Mouse (Mus musculus): ENCODE data around the gene Ndst4. TPM values are rescaled to one million over a fixed set of nuclear protein-coding genes. Genes with fewer than 3 reads are reported as not detected.

The Ndst4 gene
- total RNA-seq (2021) = not detected
- 0.04 TPM in 1 of 2 replicates, not detected in the other for polyA plus RNA-seq (2012; rRNA removed)
- long read RNA-seq = 0 reads

DNA sequence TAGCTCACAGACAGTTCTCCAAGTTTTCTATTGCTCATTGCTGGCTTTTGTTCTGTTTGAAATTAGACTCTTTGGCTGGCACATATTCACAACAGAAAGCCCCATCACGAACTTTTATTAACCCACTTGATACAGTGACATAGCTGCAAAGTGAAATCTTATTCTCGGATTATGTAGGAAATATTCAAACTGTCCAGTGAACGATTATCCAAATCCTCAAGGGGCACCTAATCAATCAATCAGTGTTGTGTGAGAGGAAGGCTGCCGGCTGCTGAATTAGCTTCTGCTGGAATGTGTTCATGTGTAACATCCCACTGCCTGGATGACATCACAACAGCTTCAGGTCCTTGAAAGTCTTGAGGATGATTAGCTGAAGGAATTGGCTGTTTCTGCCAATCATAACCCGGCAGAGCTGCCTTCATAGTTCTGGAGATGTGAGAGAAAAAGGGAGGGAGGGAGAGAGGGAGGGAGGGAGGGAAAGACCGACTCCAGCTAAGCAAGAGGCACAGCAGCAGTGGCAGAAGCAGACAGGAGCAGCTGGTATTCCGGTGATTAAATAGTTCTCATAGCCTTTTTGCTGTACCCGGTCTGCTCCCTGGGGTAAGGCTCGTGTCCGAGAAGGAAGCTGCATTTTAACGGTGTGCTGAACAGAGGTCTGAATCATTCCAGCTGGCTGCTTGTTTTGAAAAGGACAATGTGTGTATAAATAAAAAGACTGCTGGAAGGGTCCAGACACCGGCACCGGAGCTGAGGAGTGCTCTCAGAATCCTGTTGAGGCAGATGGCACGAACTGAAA is at the start of gene Ndst4:
Gene Ndst4, plus strand, starts transcription at position 476 of the 796 bp plus-strand sequence.
- peak; percentile 1 for DNase-seq

DNA sequence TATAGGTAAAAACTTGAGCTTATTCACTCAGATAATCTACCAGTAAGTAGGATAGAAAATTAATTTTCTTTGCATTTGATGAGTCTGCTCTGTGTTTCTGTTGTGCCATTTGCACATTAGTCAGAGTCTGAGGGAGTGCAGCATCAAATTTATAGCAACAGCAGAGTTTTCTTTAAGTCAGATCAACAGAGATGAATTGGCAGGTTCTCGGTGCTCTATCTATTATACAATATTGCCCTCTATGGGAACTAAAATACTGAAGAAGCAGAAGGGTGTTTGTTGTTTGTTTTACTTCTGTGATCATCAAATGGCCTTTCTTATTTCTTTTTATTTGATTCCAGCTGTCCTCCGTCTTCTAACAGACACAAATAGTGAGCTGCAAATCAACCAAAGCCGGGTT is 6.4 kb upstream of the Ndst4 start:
- DNase-seq = no peak

DNA sequence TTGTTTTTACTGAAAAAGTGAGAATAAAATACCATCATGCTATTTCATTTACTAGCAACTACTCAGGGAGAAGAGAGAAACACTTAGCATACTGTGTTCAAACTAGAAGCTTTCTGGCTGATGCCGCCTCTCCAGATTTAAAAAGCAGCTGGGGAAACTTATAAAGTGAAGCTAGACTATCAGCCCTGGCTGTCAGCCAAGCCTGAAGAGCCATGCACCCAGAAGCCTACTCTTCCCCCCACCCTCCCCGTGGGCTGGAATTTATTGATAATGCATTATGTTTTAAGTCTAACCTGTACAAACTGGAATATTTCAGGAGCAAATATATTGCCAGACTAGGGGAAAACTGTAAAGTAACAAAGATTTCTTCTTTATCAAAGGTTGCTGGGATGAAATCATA is 2.6 kb downstream of the Ndst4 start:
- DNase-seq = no peak

DNA sequence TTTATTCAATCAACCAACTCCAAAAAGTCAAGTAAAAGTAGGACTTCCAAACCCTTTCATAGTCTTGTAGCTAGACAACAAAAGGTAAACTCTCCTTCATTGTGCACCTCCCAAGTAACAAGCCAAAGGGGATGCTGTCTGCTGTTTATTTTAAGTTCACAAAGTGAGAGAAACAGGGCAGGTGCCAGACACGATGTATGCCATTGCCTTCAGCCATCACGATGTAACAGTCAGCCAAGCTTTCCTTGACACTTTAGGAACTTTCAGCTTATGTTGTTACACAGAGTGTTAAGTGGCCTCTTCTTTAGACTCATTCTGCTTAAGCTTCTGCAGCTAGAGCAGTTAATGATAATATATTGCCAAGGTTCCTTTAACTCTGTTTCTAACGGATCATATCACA is 3.1 kb downstream of the Ndst4 start:
- DNase-seq = no peak

DNA sequence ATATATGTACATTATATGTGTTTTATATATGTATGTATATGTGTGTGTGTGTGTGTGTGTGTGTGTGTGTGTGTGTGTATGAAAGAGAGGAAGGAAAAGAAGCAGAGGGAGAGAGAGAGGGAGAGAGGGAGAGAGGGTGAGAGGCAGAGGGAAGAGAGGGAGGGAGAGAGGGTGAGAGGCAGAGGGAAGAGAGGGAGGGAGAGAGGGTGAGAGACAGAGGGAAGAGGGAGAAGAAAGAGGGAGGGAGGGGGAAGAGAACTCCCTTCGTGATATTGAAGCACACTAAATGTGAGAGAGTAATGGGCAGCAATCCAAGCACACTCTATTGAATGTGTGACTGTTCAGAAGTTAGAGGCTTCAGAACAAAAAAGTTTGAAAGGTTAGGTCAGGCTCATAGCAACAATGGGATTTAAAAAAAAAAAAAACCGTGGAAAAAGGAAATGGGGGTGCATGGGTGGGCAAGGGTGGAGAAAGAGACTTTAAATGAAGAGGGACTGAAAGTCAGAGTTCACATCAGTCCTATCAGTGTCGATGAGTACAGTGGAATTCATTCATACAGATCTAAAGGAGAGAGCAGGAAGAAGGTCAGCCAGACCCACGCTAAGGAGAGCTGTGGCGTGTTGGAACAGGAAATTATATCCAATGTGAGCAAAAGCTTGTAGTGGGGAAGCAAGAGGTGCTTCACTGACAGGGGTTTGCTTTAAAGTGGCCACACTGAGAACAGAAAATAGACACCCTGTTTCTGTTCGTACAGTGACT is 63.2 kb downstream of the Ndst4 start:
- no peak for DNase-seq

DNA sequence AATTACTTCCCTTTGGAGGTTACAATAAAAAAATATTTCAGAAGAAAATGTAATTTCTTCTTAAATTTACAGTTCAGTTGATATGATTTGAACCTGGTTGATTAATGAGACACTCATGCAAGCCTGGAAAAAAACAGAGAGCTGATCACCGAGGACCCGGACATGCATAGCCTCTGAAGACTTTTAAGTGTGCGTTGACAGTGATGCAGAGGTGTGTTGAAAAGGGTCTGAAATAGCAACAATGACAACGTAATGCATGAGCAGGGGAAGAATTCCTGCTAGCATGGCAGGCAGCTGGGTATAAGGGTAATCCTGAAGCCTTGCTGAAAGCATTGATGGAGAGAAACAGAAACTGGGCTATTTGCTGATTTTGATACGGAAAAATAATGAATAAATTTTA is 106.2 kb downstream of the Ndst4 start:
- DNase-seq = no peak

DNA sequence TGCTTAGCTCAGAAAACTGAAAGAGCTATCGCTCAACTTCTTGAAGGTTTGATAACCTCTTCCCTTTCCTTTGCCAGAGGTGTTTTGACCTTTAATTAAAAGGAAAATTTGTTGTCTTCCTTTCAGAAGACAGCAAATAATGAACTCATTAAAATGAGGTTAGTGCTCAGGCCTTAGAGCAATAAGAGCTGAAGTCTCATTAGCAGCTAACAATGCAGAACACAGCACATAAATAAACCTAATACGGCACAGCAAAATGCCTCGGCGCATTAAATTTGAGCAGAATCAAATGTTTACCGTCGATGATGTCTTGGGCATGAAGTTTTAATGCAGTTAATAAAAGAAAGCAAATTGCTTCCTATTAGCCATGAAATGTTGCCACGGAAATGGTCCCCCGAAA is 129.5 kb downstream of the Ndst4 start:
- no peak for DNase-seq

DNA sequence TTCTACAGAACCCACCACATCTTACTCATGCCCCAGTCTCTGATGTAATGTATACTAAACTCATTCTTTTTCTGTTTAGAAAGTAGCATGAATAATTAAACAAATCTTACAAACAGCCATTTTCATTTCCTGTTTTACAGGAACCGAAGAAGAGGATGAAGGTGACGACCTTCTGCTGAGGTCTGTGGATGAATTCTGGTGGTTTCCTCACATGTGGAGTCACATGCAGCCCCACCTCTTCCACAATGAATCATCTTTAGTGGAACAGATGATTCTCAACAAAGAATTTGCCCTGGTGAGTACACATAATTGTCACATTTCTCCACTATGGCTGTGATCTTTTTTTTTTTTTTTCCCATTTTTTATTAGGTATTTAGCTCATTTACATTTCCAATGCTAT is 166.7 kb downstream of the Ndst4 start:
- no peak for DNase-seq

DNA sequence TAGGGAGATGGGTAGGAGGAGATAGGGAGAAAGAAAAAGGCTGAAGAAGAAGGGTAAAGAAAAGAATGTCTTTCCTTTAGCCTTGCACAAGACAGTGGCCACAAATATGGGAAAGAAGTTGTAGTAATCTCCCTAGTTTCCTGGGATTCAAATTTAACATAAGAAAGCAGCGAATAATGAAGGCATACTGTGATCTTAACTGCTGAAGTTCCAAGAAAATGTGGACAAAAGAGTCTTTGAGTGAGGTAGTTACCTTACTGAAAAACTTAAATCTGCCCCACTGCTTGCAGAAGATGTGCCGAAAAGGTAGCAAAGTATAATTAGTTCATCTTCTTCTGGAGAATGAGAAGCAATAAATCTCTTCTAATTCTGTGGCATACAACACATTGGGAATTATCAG is 228.4 kb downstream of the Ndst4 start:
- DNase-seq = no peak

DNA sequence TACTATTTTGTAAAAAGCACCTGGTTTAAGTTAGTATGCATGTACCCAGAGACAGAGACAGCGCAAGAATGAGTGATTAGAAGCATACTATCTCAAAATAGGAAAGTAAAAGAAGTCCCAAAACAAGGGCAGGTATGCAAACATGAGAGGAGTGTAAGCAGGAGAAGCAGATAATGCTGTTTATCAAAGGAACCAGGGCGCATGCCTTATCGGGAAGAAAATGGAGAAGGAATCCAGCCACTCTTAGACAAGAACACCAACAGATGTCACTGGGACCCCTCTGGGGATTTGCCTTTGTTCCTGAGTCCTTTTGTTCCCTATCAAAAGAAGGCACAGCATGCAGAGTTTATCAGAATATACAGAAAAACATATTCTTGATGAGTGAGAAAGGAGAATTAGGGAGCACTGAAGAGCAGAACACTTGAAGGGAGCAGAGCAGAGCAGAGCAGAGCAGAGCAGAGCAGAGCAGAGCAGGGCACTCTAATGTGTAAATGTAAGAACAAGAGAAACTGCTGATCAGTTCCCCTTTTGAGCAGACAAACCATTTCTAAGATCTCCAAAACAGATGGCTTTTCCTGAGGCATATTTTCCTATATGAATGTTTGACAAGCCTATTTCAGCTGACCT is 251.2 kb downstream of the Ndst4 start:
- no peak for DNase-seq

DNA sequence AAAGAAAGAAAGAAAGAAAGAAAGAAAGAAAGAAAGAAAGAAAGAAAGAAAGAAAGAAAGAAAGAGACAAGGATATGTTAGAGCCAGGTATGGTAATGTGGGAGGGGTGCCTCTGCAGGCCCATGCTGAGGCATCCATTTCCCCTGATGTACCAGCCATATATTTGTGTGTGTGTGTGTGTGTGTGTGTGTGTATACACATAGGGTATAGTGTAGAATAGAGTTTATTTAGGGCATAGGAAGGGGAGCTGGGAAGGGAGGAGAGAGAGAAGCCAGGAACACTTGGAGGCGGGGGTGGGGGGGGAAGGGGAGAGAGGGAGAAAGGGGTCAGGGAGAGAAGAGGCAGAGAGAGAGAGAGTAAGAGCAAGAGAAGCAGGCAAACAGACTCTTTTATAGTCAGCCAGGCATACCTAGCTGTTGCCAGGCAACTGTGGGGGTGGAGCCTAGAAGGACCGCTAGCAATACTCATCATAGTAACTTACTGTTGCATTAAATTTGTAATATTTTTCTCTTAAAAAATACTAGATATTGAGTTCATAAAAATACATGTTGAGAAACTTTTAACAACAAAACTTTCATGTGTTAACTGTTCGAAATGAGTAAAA is 256.3 kb downstream of the Ndst4 start:
- no peak for DNase-seq

DNA sequence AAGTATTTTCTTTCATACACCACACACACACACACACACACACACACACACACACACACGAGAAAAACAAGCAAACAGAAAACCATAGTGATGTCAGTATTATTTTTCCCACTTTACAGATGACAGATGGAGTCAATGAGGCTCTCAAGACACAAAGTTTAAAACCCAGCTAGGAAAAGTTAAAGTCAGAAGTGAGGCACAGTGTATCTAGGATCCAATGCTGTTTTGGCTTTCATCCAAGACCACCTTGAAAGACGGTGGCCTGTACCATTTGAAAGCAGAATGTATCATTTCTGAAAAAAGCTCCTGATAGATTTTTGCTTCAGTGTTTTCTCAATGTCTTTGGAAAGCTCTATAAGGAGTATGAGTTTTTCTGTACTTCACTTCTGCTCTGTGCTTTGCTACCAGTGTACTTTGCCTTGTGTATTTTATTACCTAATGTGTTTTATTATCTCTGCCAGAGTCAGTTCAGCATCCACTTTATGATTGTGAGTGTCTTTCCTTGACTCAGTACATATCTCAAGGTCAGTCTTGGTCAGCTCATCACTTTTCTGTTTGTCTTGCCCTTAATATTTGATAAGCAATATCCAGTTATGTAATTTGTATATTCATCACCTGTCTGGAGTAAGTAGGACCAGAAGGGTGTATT is 257.1 kb downstream of the Ndst4 start:
- no peak for DNase-seq

DNA sequence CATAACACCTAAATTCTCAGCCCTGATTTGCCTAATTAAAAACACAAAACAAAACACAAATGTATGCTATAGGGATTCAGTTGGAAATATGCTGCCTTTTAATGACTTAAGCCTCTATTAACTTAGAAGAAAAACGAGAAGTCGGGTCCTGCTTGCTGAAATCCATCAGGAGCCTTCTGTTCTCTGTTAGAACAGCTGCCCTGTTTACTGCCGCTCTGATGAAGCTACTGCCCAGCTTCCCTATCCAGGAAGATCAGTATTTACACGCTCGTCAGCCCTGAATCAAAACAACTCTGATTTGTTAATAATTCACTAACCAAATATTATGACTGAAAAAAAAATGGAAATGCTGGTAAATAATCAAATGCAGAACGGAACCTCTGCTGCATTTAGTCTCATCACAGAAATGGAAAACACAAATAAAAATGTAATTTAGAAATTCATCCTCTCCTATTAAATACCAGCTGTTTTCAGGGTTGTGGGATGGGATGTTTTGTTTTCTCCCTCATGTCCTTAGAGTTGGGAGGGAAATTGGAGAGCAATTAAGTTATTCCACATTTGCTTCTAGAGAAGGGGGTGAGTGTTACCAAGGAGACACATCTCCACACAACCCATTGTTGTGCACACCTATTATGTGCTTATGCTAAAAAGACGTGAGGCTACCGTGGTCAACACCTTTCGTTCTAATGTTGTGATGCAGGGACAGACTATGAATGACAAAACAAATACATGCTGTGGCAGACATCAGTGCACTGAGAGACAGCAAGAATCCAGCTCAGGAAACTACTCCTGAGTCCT is 270.3 kb downstream of the Ndst4 start:
- DNase-seq = no peak

DNA sequence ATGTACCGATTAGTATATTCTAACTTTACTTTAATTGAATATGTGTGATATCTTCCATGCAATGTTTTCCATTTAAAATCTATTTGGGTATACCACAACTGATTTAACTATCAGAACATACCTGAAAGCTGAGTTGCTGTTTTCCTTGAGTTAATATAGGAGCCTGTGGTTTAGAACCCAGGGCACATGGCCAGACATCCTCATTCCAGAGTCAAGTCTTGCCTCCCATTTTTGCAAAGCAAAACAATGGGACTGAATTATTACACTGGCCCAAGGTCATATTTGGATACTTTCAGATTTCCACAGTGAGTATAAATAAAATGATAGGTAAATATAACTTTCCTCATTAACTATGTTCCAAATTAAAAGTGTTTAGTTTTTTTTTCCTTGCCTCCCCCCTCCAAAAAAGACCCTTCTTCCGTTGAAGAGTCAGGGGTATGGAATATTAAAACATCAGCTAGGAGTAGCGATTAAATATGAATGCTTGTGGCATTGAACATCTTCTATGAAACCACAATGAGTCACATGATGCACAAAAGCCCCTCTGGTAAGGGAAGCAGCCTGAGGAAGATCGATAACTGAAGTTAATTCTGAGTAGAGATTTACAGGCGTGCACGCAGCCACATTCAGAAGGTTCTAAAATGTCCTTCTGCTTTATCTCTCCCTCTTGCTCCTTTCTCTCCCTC is 271.5 kb downstream of the Ndst4 start:
- DNase-seq = no peak

DNA sequence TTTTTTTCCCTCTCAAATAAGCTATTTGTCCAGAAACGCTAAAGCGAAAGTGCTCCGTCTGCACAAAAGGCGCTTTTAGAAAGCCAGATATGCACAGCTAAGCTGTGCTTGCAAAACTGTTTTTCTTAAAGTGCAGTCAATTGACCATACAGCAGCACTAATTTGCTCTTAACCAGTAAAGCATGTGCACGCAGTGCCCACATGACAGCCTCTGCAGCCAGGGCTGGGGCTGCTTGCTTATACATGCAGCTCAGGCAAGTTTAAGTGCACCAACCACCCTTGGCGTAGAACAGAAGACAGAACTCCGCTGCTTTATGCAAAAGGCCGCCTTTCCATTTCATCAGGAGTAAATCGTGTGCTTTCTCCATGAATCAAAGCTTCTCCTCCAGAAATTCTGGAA is 275.0 kb downstream of the Ndst4 start:
- DNase-seq = no peak

DNA sequence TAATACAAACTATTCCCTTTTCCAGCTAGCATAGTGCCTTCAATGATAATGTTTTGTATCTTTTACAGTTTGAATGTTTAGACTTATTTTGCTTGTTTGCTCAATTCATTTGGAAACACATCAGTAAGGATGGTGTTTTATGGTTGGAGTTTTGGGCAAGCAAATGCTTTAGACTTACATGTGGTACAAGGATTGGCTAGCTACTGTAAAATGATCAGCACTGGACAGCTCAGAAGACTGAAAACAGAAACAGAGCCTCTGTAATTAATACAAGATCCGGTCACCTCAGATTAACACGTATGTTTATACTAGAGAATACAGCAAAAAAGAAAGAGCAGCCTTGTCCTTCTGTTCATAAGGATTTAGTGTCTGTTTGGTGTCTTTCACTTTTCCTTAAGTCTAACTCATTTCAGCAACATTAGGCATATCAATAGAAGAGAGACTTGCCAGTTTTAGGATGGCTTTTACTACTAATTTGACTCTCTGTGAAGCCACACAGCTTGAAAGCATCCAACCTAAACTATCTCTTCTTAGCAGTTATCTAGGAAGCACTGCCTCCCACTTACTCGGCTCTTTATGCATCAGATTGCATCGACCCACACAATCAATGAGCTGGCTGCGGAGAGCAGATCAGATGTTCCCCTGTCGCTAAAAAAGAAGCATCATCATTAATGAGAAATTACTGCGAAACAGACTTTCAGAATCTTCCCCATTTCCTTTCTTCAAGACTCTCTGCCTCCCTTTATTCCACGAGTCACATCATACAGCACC is 279.8 kb downstream of the Ndst4 start:
- no peak for DNase-seq

DNA sequence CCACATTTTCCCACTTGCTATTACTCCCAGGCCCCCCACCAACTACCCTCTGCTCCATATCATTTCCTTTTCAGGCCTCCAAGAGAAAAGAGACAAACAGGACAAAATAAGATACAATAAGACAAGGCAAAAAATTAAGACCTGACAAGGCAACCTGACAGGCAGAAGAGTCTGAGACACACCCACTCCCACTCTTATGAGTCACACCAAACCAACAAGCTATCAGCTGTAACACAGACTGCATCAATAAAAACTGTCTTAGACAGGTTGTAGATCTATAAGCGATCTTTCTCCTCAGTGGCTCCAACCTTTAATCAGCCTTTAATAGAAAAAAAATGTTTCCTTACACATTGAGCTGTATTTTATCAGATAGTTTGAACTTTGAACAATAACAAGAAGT is 280.7 kb downstream of the Ndst4 start:
- DNase-seq = no peak

DNA sequence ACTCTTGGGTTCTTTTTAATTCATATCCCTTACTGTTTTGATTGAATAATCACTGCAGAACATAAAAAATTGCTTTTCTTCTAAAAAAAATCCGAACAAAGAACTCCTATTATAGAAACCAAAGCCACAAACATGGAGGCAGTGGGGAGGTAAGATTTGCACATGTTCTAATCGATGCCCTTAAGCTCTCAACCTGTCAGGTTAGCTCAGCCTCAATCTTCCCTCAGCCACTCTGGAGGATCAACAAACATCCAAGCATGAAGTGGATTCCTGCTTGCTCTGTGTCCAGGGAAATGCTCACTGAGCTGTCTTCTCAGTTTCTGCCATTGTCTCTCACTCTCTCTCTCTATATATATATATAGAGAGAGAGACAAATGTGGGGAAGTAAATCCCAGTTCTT is 283.7 kb downstream of the Ndst4 start:
- no peak for DNase-seq

DNA sequence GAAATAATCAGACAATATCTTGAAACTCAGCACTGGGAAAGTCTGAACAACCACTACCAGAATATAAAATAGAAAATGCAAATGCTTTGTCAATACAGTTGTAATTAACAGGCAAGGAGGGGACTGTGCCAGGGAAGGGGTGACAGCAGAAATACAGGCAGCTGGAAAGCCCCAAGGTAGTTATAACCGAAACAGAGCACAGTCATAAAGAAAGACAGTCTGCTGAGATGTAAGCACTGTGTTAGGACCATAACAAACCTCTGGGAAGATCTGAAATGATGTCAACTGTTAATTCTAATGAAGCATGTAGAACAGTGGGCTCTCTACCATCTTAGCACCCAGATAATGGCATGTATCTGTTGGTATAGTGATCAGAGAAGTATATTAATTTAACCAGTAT is 287.1 kb downstream of the Ndst4 start:
- DNase-seq = no peak

DNA sequence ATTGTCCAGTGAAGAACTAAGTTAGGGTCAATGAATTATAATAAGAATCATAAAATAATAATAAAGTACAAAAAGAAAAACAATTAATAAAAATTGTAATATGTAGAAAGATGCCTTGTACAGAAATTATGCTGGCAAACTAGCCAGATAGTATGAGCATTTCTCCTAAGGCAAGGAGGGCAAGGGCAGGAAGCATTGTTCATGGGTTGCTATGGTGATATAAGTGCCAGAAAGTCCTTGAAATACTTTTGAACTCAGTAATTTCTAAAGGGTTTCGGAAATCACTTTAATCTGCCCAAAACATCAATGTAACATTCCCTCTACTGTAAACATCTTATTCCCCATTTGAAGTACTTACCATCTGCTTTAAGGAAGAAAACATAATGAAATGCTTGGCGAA is 319.1 kb downstream of the Ndst4 start:
- no peak for DNase-seq
